Mouse (Mus musculus): ENCODE data around the gene Sowahb.

Sowahb gene

GRCm38 (mm10) chr5:93002615-93003014 is 42.2 kb downstream of the Sowahb start:
- no peak for DNase-seq (ENCODE audit: low spot score in 2 of 2)

GRCm38 (mm10) chr5:93000774-93001757 is 43.8 kb downstream of the Sowahb start:
- no peak for DNase-seq (ENCODE audit: low spot score in 2 of 2)

GRCm38 (mm10) chr5:93000060-93000459 is 44.8 kb downstream of the Sowahb start:
- no peak for DNase-seq (ENCODE audit: low spot score in 2 of 2)

- DNase-seq (ENCODE audit: low spot score in 2 of 2): no peak
Measured at GRCm38 (mm10) chr5:92998494-92999016, 46.3 kb downstream of the Sowahb start.

- DNase-seq (ENCODE audit: low spot score in 2 of 2): no peak
Measured at GRCm38 (mm10) chr5:92997428-92998120, 47.2 kb downstream of the Sowahb start.

- DNase-seq (ENCODE audit: low spot score in 2 of 2): no peak
Measured at GRCm38 (mm10) chr5:92994861-92995260, 50.0 kb downstream of the Sowahb start.

GRCm38 (mm10) chr5:92994309-92994708 is 50.5 kb downstream of the Sowahb start:
- DNase-seq (ENCODE audit: low spot score in 2 of 2): no peak

GRCm38 (mm10) chr5:92992106-92992505 is 52.7 kb downstream of the Sowahb start:
- DNase-seq (ENCODE audit: low spot score in 2 of 2): no peak
